Mouse (Mus musculus): ENCODE data around the gene Ccl2.

Ccl2 gene

DNA sequence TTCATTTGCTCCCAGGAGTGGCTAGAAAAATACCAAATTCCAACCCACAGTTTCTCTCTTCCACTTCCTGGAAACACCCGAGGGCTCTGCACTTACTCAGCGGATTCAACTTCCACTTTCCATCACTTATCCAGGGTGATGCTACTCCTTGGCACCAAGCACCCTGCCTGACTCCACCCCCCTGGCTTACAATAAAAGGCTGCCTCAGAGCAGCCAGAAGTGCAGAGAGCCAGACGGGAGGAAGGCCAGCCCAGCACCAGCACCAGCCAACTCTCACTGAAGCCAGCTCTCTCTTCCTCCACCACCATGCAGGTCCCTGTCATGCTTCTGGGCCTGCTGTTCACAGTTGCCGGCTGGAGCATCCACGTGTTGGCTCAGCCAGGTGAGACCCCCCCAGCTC, at the start of gene Ccl2:
TSS of gene Ccl2 (plus strand) at position 216 of the 400 bp plus-strand sequence.
- DNase-seq: peak; percentile 39 to 60

- DNase-seq: peak; percentile 76 to 79
Measured at GRCm38 (mm10) chr11:81996172-81996841, 39.1 kb upstream of the Ccl2 start.

GRCm38 (mm10) chr11:81997085-81997484, 38.3 kb upstream of the Ccl2 start:
- no peak for DNase-seq

DNA sequence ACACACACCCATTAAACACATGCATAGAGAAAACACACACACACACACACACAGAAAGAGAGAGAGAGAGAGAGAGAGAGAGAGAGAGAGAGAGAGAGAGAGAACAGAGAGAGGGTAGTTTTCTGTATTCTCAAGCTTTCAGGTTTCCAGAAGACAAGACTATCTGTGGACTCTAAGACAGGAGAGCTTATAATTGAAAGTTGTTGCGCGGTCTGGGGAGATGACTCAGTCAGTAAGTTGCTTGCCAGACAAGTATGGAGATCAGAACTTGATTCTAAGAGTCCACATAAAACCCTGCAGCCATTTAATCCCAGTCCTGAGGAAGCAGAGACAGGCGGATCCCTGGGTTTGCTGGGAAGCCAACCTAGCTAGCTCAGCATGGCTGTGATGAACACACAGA, 36.7 kb upstream of the Ccl2 start:
- DNase-seq: no peak

DNA sequence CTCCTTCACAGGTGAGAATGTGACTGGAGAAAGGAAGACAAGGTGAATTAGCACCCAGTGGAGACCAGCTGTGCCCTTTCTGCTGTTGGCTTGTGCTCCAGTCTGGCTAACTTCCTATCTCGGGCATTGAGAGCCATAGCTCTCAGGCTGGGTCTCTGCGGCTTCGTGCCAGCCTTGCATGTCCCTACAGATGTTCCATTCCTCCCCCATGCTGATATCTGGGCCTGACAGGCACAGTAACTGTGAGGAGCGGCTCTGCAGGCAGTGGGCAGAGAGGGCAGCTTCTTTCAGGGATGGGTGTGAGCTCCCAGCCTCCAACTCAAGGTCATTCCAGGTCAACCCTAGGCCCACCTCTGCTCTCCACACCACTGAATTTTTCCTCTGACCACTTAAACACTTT, 35.9 kb upstream of the Ccl2 start:
- DNase-seq: no peak

DNA sequence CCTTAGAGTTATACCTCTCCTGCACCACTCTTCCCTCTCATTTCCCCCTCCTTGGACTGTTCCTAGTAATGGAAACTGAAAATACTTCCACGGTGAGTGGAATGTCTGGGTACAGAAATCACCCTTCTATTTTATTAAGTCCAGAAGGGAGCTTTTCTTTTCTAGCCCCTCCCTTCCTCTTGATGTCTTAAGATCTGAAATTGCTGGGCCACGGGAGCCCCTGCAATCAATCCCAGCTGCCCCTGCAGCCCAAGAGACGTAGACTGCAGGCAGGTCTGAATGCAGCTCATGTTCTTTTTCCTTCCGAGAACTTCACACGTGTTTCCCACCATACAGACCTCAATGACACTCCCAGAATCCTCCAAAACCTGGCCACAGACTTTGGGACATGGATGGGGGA, 34.8 kb upstream of the Ccl2 start:
- no peak for DNase-seq

DNA sequence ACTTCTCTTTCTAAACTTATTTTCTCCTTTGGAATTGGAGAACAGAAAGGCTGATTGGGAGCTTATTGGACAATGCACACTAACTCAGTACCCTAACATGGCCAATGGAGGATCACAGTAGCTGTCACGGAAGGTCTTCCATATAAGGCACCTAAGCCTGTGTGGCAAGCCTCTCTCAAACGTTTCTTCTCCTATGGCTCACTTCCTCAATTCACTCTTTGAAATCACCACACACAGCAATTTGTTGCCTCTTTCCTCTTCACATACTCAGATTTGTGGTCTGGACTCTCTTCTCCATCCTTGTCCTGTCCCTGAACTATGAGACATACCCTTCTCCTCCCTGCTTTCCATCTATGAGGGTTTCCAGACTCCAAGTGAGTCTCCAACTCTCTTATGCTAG, 30.6 kb upstream of the Ccl2 start:
- no peak for DNase-seq

DNA sequence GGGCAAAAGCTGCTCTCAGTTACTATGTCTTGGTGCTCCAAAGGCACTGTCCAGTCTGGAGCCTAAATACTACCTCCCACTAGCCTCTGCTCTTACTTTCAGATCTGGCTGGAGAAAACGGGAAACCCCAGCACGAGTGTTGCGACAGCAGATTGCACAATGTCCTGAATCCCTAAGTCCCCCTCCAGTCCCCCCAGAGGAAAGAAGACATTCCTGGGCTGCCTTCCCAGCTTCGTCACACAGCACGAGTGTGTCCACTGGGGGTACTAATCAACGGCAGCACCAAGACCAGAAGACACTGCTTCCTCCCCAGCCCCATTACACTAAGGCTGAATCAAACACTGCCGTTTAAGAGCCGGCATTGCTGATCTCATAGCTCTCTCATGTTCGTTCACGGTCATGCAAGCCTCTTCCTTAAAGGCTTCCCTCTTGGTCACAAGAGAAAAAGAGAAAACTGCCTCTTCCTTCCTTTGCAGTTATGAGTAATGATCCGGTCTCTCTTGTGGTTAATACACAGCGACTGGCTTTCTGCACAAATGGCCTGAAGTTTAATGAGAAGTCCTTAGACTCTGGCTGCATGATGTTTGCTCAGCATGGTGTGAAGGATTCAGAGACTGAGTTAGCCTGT, 28.5 kb upstream of the Ccl2 start:
- DNase-seq: peak; percentile 56 to 65

- DNase-seq: no peak
Measured at GRCm38 (mm10) chr11:82010115-82010514, 25.3 kb upstream of the Ccl2 start.

DNA sequence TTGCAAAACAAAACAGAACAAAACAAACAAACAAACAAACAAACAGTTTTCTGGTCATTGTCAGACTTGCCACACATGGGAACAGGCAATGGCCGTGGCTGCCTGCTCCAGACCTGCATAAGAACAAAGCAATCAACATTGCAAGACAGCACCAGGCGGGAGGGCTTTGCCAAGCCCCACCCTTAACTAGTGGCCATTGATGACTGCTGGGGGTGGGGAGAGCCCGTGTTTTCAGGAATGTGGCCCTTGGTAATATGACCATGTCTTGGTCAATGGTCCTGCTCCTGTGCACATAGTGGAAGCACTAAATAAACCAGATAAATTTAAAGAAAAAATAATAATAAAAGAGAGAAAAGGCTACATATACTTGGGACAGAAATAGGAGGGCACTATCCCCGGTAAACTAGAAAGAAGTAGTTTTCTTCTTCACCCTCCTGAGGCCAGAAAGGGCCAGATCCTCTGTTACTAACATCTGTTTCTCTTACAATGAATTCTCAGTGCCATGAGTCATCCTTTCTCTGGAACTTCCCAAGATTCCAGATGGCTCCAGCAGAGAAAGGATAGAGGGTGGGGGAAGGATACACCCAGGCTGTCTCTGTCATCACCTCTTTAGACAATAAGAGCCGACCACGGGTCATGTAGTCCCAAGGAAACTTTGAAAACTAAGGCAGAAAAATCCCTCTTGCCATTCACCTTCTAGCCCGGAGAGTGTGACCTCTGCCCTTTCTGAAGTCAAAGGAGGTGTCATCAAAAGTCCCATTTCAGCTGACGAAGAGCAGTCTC, 23.8 kb upstream of the Ccl2 start:
- no peak for DNase-seq

GRCm38 (mm10) chr11:82013756-82014155, 21.6 kb upstream of the Ccl2 start:
- no peak for DNase-seq

GRCm38 (mm10) chr11:82015066-82015465, 20.3 kb upstream of the Ccl2 start:
- DNase-seq: no peak

- DNase-seq: no peak
Measured at GRCm38 (mm10) chr11:82016181-82016780, 19.1 kb upstream of the Ccl2 start.

GRCm38 (mm10) chr11:82019389-82019788, 16.0 kb upstream of the Ccl2 start:
- no peak for DNase-seq

DNA sequence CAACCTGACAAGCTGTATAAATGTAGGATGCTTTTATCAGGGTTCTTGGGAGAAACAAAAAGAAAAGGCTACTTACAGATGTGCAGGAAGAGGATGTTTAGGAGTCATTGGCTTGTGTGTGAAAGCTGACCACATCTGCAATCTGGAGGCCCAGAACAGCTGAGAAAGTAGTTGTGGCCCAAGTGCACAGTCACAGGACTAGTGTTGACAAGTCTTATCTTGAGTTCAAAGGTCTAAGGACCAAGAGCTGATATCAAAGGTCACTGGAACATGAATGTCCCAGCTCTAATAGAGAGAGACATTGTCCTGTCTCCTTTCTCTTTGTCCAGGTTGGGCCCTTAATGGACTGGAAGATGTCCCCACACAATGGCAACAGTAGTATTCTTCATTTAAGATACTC, 15.6 kb upstream of the Ccl2 start:
- DNase-seq: no peak

GRCm38 (mm10) chr11:82021406-82021805, 14.0 kb upstream of the Ccl2 start:
- no peak for DNase-seq

DNA sequence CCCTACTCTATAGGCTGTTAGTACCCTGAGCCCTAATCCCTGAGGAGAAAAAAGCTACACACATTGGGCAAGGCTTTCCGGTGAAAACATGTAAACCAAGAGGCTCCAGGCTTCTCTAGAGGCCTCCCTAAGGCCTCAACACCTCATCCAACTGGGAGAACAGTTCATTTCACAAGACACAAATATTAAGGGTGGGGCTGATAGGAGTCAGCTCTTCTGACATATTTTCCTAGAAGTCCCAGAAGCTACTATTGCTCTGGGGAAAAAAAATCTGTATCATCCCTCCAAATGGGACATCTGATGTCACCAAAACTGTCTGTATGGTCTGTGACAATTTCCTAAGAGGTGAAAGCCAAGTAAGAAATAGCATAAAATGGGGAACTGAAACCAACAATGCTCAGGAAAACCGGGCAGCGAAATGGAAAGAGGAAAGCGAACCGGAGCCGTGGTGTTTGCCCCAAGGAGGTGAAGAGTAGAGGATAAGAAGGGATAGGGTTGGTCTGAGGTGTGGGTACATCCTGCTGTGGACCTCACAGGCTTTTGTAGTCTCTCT, 12.8 kb upstream of the Ccl2 start:
- no peak for DNase-seq

DNA sequence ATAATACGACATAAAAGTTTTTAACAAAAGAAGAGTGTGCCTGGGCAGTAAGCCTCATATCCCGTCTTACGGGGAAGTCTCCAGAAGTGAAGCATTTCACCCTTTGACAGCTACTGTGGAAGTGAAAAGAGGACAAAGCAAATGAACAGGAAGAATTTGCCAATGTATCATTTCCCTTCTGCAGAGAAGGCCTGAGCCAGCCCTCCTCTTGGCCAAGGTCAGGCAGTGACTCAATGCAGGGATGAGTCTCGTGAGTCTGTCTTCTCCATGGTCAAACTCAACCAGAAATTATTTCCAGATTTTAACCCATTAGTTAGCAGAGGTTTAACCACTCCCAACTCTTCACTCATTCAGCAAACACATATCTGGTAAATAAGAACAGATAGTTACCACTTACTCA, 11.6 kb upstream of the Ccl2 start:
- no peak for DNase-seq

DNA sequence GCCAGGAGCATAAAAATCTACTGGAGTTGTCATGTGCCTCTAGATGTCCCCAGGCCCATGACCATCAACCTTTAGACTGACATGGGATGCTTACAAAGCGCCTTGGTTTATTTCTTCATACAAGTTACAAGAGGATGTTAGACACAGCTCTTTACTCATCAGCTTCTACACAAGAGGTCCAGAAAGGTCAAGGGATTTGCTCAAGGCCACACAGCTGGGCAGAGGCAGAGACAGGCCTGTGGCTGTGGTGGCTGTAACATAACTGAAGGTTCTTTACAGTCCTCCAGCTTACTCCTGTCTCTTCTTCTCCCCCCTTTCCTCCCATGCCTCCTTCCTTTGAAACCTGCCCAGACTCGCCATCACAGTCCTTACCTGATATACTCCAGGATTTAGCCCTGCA, 5.2 kb upstream of the Ccl2 start:
- DNase-seq: no peak

- DNase-seq: no peak
Measured at GRCm38 (mm10) chr11:82032136-82032535, 3.2 kb upstream of the Ccl2 start.

- peak; percentile 77 to 82 for DNase-seq
Measured at GRCm38 (mm10) chr11:82032678-82033344, 2.6 kb upstream of the Ccl2 start.

DNA sequence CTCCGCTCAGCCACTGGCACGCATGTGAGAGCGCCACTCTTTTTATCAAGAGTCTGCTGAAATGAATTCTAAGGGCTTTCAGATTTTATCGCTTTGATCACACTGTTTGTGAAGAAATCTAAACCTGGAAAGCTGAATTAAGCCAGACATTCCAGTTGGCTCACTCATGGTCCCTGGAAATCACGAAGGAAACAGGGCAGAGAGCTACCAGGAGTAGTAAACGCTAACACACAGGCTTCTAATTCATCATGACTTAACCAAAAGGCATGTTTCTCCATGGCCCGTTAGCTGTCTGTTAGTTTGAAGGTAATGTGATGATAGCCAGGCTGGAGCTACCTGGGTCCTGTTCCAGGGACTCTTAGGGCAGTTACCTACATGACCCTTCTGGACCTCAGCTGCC, 925 bp upstream of the Ccl2 start:
- no peak for DNase-seq

GRCm38 (mm10) chr11:82035857-82036256, 486 bp downstream of the Ccl2 start:
- DNase-seq: no peak

Data from kidney, postnatal 4 days (tissue).